Mouse (Mus musculus): ENCODE results near the gene Trf. TPM values are rescaled to one million over a fixed set of nuclear protein-coding genes. Genes with fewer than 3 reads are reported as not detected.

Trf gene
- polyA plus RNA-seq, 1 experiment from 2014 or later: 14.4 TPM

- Histone ChIP-seq H3K4me3 (no peak overlapping the region), H3K9ac (no peak overlapping the region), H3K27me3 (no peaks in the 10 kb centered on the region; the same call in 1 of the 2 replicates), H3K4me2 (no peak overlapping the region), H3K27ac (no peak overlapping the region), H3K36me3 (no peaks in the 10 kb centered on the region), H3K4me1 (no peaks in the 10 kb centered on the region), H3K9me3 (no peaks in the 10 kb centered on the region)
- no peak for ATAC-seq (ENCODE audit: insufficient number of reproducible peaks, insufficient read depth, low FRiP score, low TSS enrichment, low read depth)
- 72% methylated on average over 2 of the region's 2 CpGs for WGBS
Measured at GRCm38 (mm10) chr9:103213631-103214030, 16.6 kb downstream of the Trf start.

GRCm38 (mm10) chr9:103212654-103213420 lies 17.4 kb downstream of the Trf start:
- Histone ChIP-seq H3K27me3 (no peaks in the 10 kb centered on the region; the same call in 1 of the 2 replicates), H3K27ac (no peak overlapping the region), H3K36me3 (no peaks in the 10 kb centered on the region), H3K4me1 (no peaks in the 10 kb centered on the region), H3K4me2 (peak overlapping the region; percentile 31), H3K9ac (0 out of 2 replicates have a peak overlapping the region, but pooled peaks have one; percentile 2), H3K4me3 (peak overlapping the region; percentile 20), H3K9me3 (no peaks in the 10 kb centered on the region)
- WGBS: 77% methylated on average over 28 of the region's 28 CpGs
- no peak for ATAC-seq (ENCODE audit: insufficient number of reproducible peaks, insufficient read depth, low FRiP score, low TSS enrichment, low read depth)

- no peak overlapping the region for H3K9ac ChIP-seq
- WGBS: 47% methylated on average over 6 of the region's 6 CpGs
- H3K27ac ChIP-seq: no peak overlapping the region
- H3K36me3 ChIP-seq: no peaks in the 10 kb centered on the region
- H3K27me3 ChIP-seq: no peaks in the 10 kb centered on the region
- ATAC-seq (ENCODE audit: insufficient number of reproducible peaks, insufficient read depth, low FRiP score, low TSS enrichment, low read depth): no peak
- no peak overlapping the region for H3K4me3 ChIP-seq
- no peaks in the 10 kb centered on the region for H3K9me3 ChIP-seq
- no peak overlapping the region for H3K4me2 ChIP-seq
- no peaks in the 10 kb centered on the region for H3K4me1 ChIP-seq
Measured at GRCm38 (mm10) chr9:103208802-103209423, 21.3 kb downstream of the Trf start.

- H3K27me3 ChIP-seq: no peaks in the 10 kb centered on the region
- ATAC-seq (ENCODE audit: insufficient number of reproducible peaks, insufficient read depth, low FRiP score, low TSS enrichment, low read depth): peak; percentile 73; the same call in 1 of the 2 replicates
- no peaks in the 10 kb centered on the region for H3K4me1 ChIP-seq
- peak overlapping the region; percentile 58 for H3K4me2 ChIP-seq
- no peaks in the 10 kb centered on the region for H3K36me3 ChIP-seq
- no peak overlapping the region for H3K27ac ChIP-seq
- H3K4me3 ChIP-seq: peak overlapping the region; percentile 33
- no peaks in the 10 kb centered on the region for H3K9me3 ChIP-seq
- peak overlapping the region; percentile 36; the same call in 1 of the 2 replicates for H3K9ac ChIP-seq
- 7% methylated on average over 16 of the region's 16 CpGs for WGBS
Measured at GRCm38 (mm10) chr9:103207846-103208245, 22.4 kb downstream of the Trf start.

- 90% methylated on average over 5 of the region's 5 CpGs for WGBS
- Histone ChIP-seq H3K4me2 (no peak overlapping the region), H3K4me3 (no peak overlapping the region), H3K4me1 (peaks cover 3% of the 10 kb centered on the region; the same call in 1 of the 2 replicates), H3K27me3 (no peaks in the 10 kb centered on the region), H3K9ac (no peak overlapping the region), H3K27ac (no peak overlapping the region), H3K36me3 (no peaks in the 10 kb centered on the region), H3K9me3 (no peaks in the 10 kb centered on the region)
- ATAC-seq (ENCODE audit: insufficient number of reproducible peaks, insufficient read depth, low FRiP score, low TSS enrichment, low read depth): no peak
Measured at GRCm38 (mm10) chr9:103205786-103206185, 24.5 kb downstream of the Trf start.

GRCm38 (mm10) chr9:103201561-103202260 lies 28.5 kb downstream of the Trf start, which contains the start of gene Srprb:
TSS of gene Srprb (minus strand) at chr9:103202137.
- peak within 1 kb of the TSS; percentile 89 for H3K27ac ChIP-seq

GRCm38 (mm10) chr9:103188416-103188815 lies 41.8 kb downstream of the Trf start:
- Histone ChIP-seq H3K9me3 (no peaks in the 10 kb centered on the region), H3K4me3 (no peak overlapping the region), H3K4me2 (no peak overlapping the region), H3K27me3 (no peaks in the 10 kb centered on the region), H3K27ac (no peak overlapping the region), H3K36me3 (peaks cover 60% of the 10 kb centered on the region), H3K9ac (no peak overlapping the region), H3K4me1 (peaks cover 3% of the 10 kb centered on the region; the same call in 1 of the 2 replicates)
- no peak for ATAC-seq (ENCODE audit: insufficient number of reproducible peaks, insufficient read depth, low FRiP score, low TSS enrichment, low read depth)
- 93% methylated on average over 4 of the region's 4 CpGs for WGBS

More at GRCm38 (mm10) chr9:103201561-103202260, 28.5 kb downstream of the Trf start, which contains the start of gene Srprb:
- H3K9me3 ChIP-seq: no peaks in the 10 kb centered on the region
- peak; percentile 92 for ATAC-seq (ENCODE audit: insufficient number of reproducible peaks, insufficient read depth, low FRiP score, low TSS enrichment, low read depth)
- H3K4me2 ChIP-seq: peak within 1 kb of the TSS; percentile 60
- H3K9ac ChIP-seq: peak within 1 kb of the TSS; percentile 92
- H3K4me1 ChIP-seq: peaks cover 3% of the 10 kb centered on the region; the same call in 1 of the 2 replicates
- peak within 1 kb of the TSS; percentile 86 for H3K4me3 ChIP-seq
- H3K27me3 ChIP-seq: no peaks in the 10 kb centered on the region
- WGBS: under 1% methylated on average over 45 of the region's 45 CpGs
- H3K36me3 ChIP-seq: peaks cover 24% of the 10 kb centered on the region

GRCm38 (mm10) chr9:103186747-103187146 lies 43.5 kb downstream of the Trf start:
- no peaks in the 10 kb centered on the region for H3K9me3 ChIP-seq
- ATAC-seq (ENCODE audit: insufficient number of reproducible peaks, insufficient read depth, low FRiP score, low TSS enrichment, low read depth): no peak
- H3K9ac ChIP-seq: no peak overlapping the region
- no peak overlapping the region for H3K27ac ChIP-seq
- H3K36me3 ChIP-seq: peaks cover 43% of the 10 kb centered on the region
- H3K4me1 ChIP-seq: peaks cover 5% of the 10 kb centered on the region; the same call in 1 of the 2 replicates
- H3K27me3 ChIP-seq: no peaks in the 10 kb centered on the region
- 69% methylated on average over 9 of the region's 9 CpGs for WGBS
- no peak overlapping the region for H3K4me3 ChIP-seq
- no peak overlapping the region for H3K4me2 ChIP-seq

- Histone ChIP-seq H3K27ac (no peak overlapping the region), H3K36me3 (peaks cover 35% of the 10 kb centered on the region), H3K4me2 (no peak overlapping the region), H3K9me3 (no peaks in the 10 kb centered on the region), H3K27me3 (no peaks in the 10 kb centered on the region), H3K4me1 (peaks cover 11% of the 10 kb centered on the region), H3K9ac (no peak overlapping the region), H3K4me3 (no peak overlapping the region)
- no peak for ATAC-seq (ENCODE audit: insufficient number of reproducible peaks, insufficient read depth, low FRiP score, low TSS enrichment, low read depth)
- WGBS: 90% methylated on average over 8 of the region's 8 CpGs
Measured at GRCm38 (mm10) chr9:103185946-103186345, 44.3 kb downstream of the Trf start.

GRCm38 (mm10) chr9:103184855-103185254 lies 45.4 kb downstream of the Trf start:
- peaks cover 24% of the 10 kb centered on the region for H3K36me3 ChIP-seq
- 55% methylated on average over 4 of the region's 4 CpGs for WGBS
- no peaks in the 10 kb centered on the region for H3K27me3 ChIP-seq
- H3K9ac ChIP-seq: no peak overlapping the region
- H3K9me3 ChIP-seq: no peaks in the 10 kb centered on the region
- H3K27ac ChIP-seq: no peak overlapping the region
- no peak overlapping the region for H3K4me2 ChIP-seq
- no peak for ATAC-seq (ENCODE audit: insufficient number of reproducible peaks, insufficient read depth, low FRiP score, low TSS enrichment, low read depth)
- H3K4me1 ChIP-seq: peaks cover 22% of the 10 kb centered on the region
- H3K4me3 ChIP-seq: no peak overlapping the region

- Histone ChIP-seq H3K4me3 (no peak overlapping the region), H3K27ac (no peak overlapping the region), H3K9me3 (no peaks in the 10 kb centered on the region), H3K4me2 (no peak overlapping the region), H3K4me1 (peaks cover 22% of the 10 kb centered on the region), H3K36me3 (no peaks in the 10 kb centered on the region), H3K9ac (no peak overlapping the region), H3K27me3 (no peaks in the 10 kb centered on the region)
- no peak for ATAC-seq (ENCODE audit: insufficient number of reproducible peaks, insufficient read depth, low FRiP score, low TSS enrichment, low read depth)
- 86% methylated on average over 8 of the region's 8 CpGs for WGBS
Measured at GRCm38 (mm10) chr9:103181886-103182285, 48.4 kb downstream of the Trf start.

All from embryonic facial prominence, embryonic 13.5 days (tissue).